Mouse (Mus musculus) cerebellum, adult 11 months (tissue): ENCODE results near the gene Galnt7.
A peak's percentile ranks its signal among the peaks of the same experiment; 100 is the strongest.

ENCODE experiments used
- DNase-seq: peaks from one replicate; pipeline ENCODE4 v3.0.0; 2022

The Galnt7 gene

DNA sequence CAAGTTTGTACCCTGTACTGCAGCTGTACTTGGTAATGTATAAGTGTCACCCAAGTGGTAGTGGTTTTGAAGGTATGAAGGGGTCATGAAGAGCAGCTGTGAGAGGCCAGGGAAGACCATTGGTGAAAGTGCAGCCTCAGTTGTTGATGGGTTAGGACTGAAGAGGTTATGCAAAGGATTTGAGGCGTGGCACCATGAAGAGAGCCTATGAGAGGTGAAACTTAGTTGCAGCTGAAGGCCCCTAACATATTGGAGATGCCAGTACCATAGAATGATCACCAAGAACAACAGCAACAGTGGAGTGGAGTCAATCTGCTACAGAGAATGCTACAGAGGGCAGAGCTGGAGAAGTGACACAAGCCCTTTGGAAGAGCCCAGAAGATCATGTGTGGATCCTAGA is 163.5 kb downstream of the Galnt7 start:
- no peak for DNase-seq

DNA sequence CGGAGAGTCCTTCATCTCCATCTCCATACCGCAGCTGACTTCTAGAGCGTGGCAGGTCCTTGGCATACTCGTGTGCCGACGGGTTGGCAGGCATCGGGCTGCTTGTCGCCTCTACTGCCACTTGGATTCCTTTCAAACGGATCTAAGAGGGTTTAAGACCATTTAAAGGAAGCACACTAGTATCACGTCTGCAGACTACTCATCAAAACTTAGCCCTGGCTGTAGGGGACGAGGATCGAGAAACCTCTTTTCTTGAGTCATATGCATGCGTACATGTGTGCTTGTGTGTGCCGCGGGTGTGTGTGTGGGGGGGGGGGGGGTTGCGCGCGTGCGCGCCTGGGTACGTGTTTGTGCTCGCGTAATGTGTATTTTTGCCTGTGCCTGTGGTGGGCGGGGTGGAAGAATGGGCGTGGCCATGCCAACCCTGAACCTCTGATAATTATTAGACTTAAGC is 164.5 kb downstream of the Galnt7 start:
- peak; percentile 65 for DNase-seq

DNA sequence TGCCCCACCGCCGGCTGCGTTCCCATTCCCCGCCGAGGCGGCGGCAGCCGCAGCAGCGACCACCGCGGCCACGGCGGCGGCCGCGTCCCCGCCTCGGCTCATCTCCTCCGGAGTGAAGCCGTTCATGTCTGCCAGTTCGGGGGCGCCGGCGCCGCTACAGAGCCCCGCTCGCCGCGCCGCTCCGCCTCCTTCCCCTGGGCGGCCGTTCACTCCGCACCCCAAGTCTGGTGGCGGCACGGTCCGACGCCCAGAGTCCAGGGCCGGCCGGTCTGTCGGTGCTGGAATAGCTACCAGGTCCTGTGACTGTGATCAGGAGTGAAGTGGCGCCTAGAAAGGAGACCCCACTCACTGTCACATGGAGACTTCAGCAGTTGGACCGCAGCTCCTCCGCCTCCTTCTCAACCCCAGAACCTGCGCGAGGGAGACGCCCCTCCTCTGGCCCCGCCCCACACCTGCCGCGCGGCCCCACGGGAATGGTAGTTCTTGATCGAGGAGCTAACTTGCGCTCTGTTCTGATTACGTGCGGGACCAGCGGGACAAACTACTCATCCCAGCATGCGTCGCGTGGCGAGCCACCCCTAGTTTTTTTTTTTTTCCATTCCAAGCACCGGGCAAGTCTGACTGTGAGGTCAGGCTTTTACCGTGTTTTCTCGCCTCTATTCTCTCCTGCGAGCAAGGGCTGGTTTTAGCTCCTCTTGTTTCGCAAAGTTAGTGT is 165.2 kb downstream of the Galnt7 start, which contains the start of gene Sap30:
Sap30 (minus strand) TSS at position 420 of the 715 bp plus-strand sequence.
- DNase-seq, result peak; percentile 98

- DNase-seq, result peak; percentile 53
These were observed 166.1 kb downstream of the Galnt7 start for GRCm38 (mm10) chr8:57486491-57487440.

DNA sequence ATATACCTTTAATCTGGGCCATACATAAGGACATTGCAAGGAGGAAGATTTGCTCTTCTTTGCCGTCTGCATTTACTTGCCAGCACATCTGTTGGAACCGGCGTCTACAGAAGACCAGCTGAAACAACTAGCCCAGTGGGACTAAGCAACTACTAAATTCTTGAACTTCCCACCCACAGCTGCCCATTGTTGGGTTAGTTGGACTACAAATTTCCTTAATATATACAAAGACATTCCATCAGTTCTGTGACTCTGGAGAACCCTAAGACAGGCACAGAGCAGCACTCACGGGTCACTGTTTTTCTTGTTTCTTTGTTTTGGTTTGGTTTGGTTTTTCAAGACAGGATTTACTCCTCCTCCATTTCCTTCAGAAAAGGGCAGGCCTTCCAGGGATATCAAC is 172.2 kb downstream of the Galnt7 start:
- no peak for DNase-seq

- DNase-seq, result no peak
These were observed 173.1 kb downstream of the Galnt7 start for GRCm38 (mm10) chr8:57479700-57480099.

- DNase-seq, result no peak
These were observed 174.4 kb downstream of the Galnt7 start for GRCm38 (mm10) chr8:57478406-57478805.
